Mouse (Mus musculus) stomach, postnatal 0 days (tissue): ENCODE results near the gene Tdp1.

Experiments
- CTCF ChIP-seq: IDR thresholded peaks from 2 replicates; pipeline ENCODE4 v1.5.1; 2016; ENCODE audit warnings: antibody characterized with exemption, low read depth, mild to moderate bottlenecking, moderate library complexity
- EP300 ChIP-seq: optimal IDR thresholded peaks from 2 replicates; pipeline ENCODE3; 2016; ENCODE audit warnings: antibody characterized with exemption

DNA sequence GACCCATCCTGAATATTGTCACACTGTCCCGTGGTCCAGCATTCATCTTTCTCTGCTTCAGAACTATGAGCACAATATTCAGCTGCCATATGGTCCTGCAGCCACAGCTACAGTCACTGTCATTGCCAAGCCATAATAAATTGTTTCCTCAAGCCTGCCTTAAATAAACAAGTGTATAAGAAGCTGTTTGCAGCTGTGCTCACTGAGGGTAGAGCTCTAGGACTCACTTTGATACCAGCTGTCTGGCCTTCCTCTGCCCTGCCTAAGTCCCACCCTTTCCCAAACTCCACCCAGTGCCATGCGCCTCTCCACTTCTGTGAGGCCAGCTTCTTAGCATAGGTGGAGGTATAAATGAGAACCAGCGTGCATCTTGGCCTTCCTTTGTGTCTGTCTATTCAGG, 49.3 kb downstream of the Tdp1 start:
- no peak for TF ChIP-seq CTCF
- no peak for TF ChIP-seq EP300
